Mouse (Mus musculus) NIH3T3 (cell line): ENCODE measurements at regions not wholly inside any gene's neighbourhood (a gene's known extent, or its start where the extent isn't known, plus 50 kb on each side); places are given as distances from the start of the nearest gene placed in this dataset.
"Not testable (repeated sequence)": the region's sequence is repeated elsewhere in the genome, so short reads cannot be mapped to it uniquely, and the experiment has no call there.

Experiments used
- DNase-seq: peaks from one replicate; pipeline ENCODE4 v3.0.0-alpha.2; 2012; ENCODE audit warnings: low read depth

GRCm38 (mm10) chr14:37571971-37572370 is 436.9 kb upstream of the Ghitm start:
- no peak for DNase-seq

GRCm38 (mm10) chr14:37558258-37558657 is 423.2 kb upstream of the Ghitm start:
- no peak for DNase-seq

GRCm38 (mm10) chr14:37523616-37524015 is 388.5 kb upstream of the Ghitm start:
- no peak for DNase-seq

- not testable (repeated sequence) for DNase-seq
Measured at GRCm38 (mm10) chr14:37520631-37521030, 385.6 kb upstream of the Ghitm start.

- DNase-seq: no peak
Measured at GRCm38 (mm10) chr14:37505314-37505713, 370.2 kb upstream of the Ghitm start.

GRCm38 (mm10) chr14:37490711-37491110 is 355.6 kb upstream of the Ghitm start:
- DNase-seq: no peak

GRCm38 (mm10) chr14:37485292-37485691 is 350.2 kb upstream of the Ghitm start:
- no peak for DNase-seq

- DNase-seq: no peak
Measured at GRCm38 (mm10) chr14:37477599-37477998, 342.5 kb upstream of the Ghitm start.

GRCm38 (mm10) chr14:37468711-37469110 is 333.6 kb upstream of the Ghitm start:
- DNase-seq: no peak

- no peak for DNase-seq
Measured at GRCm38 (mm10) chr14:37440874-37441273, 305.8 kb upstream of the Ghitm start.

GRCm38 (mm10) chr14:37430656-37431055 is 295.6 kb upstream of the Ghitm start:
- no peak for DNase-seq

- DNase-seq: no peak
Measured at GRCm38 (mm10) chr14:37425506-37425905, 290.4 kb upstream of the Ghitm start.

GRCm38 (mm10) chr14:37421566-37421965 is 286.5 kb upstream of the Ghitm start:
- no peak for DNase-seq

- DNase-seq: not testable (repeated sequence)
Measured at GRCm38 (mm10) chr14:37412583-37412982, 277.5 kb upstream of the Ghitm start.

GRCm38 (mm10) chr14:37371972-37372371 is 236.9 kb upstream of the Ghitm start:
- DNase-seq: no peak

- DNase-seq: no peak
Measured at GRCm38 (mm10) chr14:37361896-37362295, 226.8 kb upstream of the Ghitm start.

GRCm38 (mm10) chr14:37355968-37356704 is 221.1 kb upstream of the Ghitm start:
- DNase-seq: peak; percentile 9

GRCm38 (mm10) chr14:37323392-37323791 is 188.3 kb upstream of the Ghitm start:
- DNase-seq: no peak

- no peak for DNase-seq
Measured at GRCm38 (mm10) chr14:37315239-37315895, 180.3 kb upstream of the Ghitm start.

GRCm38 (mm10) chr14:37313906-37314305 is 178.8 kb upstream of the Ghitm start:
- DNase-seq: no peak

GRCm38 (mm10) chr14:37312887-37313286 is 177.8 kb upstream of the Ghitm start:
- DNase-seq: no peak

- no peak for DNase-seq
Measured at GRCm38 (mm10) chr14:37306622-37307274, 171.7 kb upstream of the Ghitm start.

- DNase-seq: no peak
Measured at GRCm38 (mm10) chr14:37298631-37299030, 163.6 kb upstream of the Ghitm start.
